Mouse (Mus musculus) midbrain, embryonic 10.5 days (tissue): ENCODE results near the gene Mon1a. TPM values are rescaled to one million over a fixed set of nuclear protein-coding genes. Genes with fewer than 3 reads are reported as not detected.
A peak's percentile ranks its signal among the peaks of the same experiment; 100 is the strongest.

Experiments used
- DNase-seq: peaks from one replicate; pipeline ENCODE4 v3.0.0-alpha.2; 2017; ENCODE audit warnings: low spot score
- H3K27ac ChIP-seq: fragments of 300-500 bp; sonication (generic); replicated peaks from 2 replicates; pipeline ENCODE4 v1.5.1; 2016; ENCODE audit warnings: mild to moderate bottlenecking
- H3K27me3 ChIP-seq: fragments of 300-500 bp; sonication (generic); 2 replicates; pipeline ENCODE4 v1.6.1; 2016; ENCODE audit warnings: low read depth, mild to moderate bottlenecking; ENCODE audit not compliant: poor library complexity, severe bottlenecking
- H3K36me3 ChIP-seq: fragments of 300-500 bp; sonication (generic); 2 replicates; pipeline ENCODE4 v1.6.1; 2016; ENCODE audit warnings: mild to moderate bottlenecking, moderate library complexity
- H3K4me1 ChIP-seq: fragments of 300-500 bp; sonication (generic); 2 replicates; pipeline ENCODE4 v1.6.1; 2016
- H3K4me3 ChIP-seq: fragments of 300-500 bp; sonication (generic); 2 replicates; pipeline ENCODE4 v1.5.1; 2016; ENCODE audit warnings: mild to moderate bottlenecking, moderate library complexity
- H3K9me3 ChIP-seq: fragments of 300-500 bp; sonication (generic); replicated peaks from 2 replicates; pipeline ENCODE4 v1.6.1; 2016; ENCODE audit warnings: mild to moderate bottlenecking
- WGBS: fragments of 180-500 bp; shearing (Covaris S2); methylation state at CpG from one replicate; pipeline ENCODE4 v1.1.7; 2016; 5-methylcytosine and 5-hydroxymethylcytosine counted together
- polyA plus RNA-seq: library from polyadenylated mRNA; unstranded; fragments of >200 nt; fragmentation: Nextera tagmentation; extraction: Ambion mirVana; gene quantifications from 2 replicates; pipeline ENCODE4 v1.2.1, GENCODE M21; 2016

Gene Mon1a
- 11.6 and 15.3 TPM in 2 replicates for polyA plus RNA-seq

DNA sequence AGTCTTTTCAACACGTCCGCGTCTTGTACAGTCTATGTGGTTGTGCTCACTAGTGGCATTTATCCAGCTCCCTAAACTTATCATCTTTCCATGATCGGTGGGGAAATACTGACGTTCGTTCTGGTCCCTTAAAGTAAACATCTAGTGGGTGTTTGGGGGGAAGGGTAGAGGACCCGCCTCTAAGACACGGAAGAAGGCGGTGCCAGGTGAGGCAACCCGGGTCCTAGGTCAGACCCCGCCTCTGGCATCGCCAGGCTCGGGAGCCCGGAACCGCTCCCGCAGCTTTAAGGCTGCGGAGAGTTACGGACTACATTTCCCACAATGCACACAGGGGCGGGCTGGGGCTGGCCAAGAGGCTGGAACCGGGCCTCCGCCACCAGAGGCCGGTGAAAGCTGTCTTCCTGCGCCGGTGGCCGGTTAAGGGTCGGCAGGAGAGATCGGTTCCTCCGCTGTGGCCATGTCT is at the start of gene Mon1a:
Mon1a (plus strand) TSS at position 348 of the 463 bp plus-strand sequence.
- peak within 1 kb of the TSS; percentile 75 for H3K27ac ChIP-seq
- under 1% methylated on average over 28 of the region's 28 CpGs for WGBS

DNA sequence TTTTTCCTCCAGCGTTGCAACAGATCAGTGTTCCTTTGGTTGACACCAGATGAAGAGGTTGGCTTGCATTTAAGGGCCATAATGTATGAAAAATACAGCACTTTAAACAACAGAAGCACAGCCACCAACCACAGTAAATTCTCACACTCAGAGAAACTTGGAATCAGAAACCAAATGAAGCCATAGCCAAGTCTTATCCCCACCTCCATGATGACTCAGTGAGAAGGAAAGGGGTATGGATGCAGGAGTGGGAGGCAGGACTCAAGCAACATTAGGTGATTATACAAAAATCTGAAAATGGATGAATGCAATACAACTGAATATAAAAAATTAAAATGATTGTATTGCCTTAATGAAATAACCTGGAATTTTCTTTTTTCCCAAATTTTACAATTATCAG is 49.1 kb upstream of the Mon1a start:
- Histone ChIP-seq H3K4me1 (no peaks in the 10 kb centered on the region), H3K9me3 (no peaks in the 10 kb centered on the region), H3K4me3 (no peak overlapping the region), H3K27ac (no peak overlapping the region), H3K27me3 (no peaks in the 10 kb centered on the region), H3K36me3 (peaks cover 68% of the 10 kb centered on the region)
- WGBS, result 95% methylated on average over 1 of the region's 1 CpGs
- DNase-seq, result no peak

More for the DNA sequence above, at the start of gene Mon1a:
- no peaks in the 10 kb centered on the region for H3K36me3 ChIP-seq
- peak; percentile 84 for DNase-seq
- H3K27me3 ChIP-seq, result peaks cover 20% of the 10 kb centered on the region
- peaks cover 19% of the 10 kb centered on the region for H3K4me1 ChIP-seq
- H3K9me3 ChIP-seq, result no peaks in the 10 kb centered on the region
- H3K4me3 ChIP-seq, result peak within 1 kb of the TSS; percentile 66

GRCm38 (mm10) chr9:107842709-107843108 is 45.2 kb upstream of the Mon1a start:
- H3K27me3 ChIP-seq, result no peaks in the 10 kb centered on the region
- H3K4me1 ChIP-seq, result no peaks in the 10 kb centered on the region
- H3K9me3 ChIP-seq, result no peaks in the 10 kb centered on the region
- WGBS, result 94% methylated on average over 2 of the region's 2 CpGs
- no peak for DNase-seq
- no peak overlapping the region for H3K27ac ChIP-seq
- H3K4me3 ChIP-seq, result no peak overlapping the region
- peaks cover 87% of the 10 kb centered on the region for H3K36me3 ChIP-seq

GRCm38 (mm10) chr9:107848922-107849321 is 39.0 kb upstream of the Mon1a start:
- Histone ChIP-seq H3K27me3 (no peaks in the 10 kb centered on the region), H3K9me3 (no peaks in the 10 kb centered on the region), H3K27ac (no peak overlapping the region), H3K36me3 (peaks cover 93% of the 10 kb centered on the region), H3K4me1 (no peaks in the 10 kb centered on the region), H3K4me3 (no peak overlapping the region)
- 94% methylated on average over 7 of the region's 7 CpGs for WGBS
- no peak for DNase-seq

DNA sequence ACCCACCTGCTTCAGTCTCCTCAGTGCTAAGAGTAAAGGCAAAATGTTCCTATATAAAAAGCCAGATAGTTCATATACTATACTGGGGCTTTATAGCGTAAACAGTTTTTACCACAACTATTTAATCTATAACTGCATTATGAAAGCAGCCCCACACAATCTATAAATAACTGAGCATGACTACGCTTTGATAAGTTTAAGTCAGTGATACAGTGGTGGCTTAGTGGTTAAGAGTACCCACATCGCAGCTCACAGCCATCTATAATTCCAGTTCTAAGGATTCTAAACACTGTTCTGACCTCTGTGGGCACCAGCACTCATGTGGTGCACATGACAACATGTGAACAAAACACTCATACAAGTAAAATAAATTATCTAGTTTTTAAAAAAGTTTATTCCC is 29.6 kb upstream of the Mon1a start:
- peaks cover 73% of the 10 kb centered on the region for H3K36me3 ChIP-seq
- H3K9me3 ChIP-seq, result no peaks in the 10 kb centered on the region
- H3K27ac ChIP-seq, result no peak overlapping the region
- 95% methylated on average over 3 of the region's 3 CpGs for WGBS
- no peak for DNase-seq
- no peaks in the 10 kb centered on the region for H3K27me3 ChIP-seq
- no peak overlapping the region for H3K4me3 ChIP-seq
- no peaks in the 10 kb centered on the region for H3K4me1 ChIP-seq

GRCm38 (mm10) chr9:107864493-107864892 is 23.5 kb upstream of the Mon1a start:
- H3K27ac ChIP-seq, result no peak overlapping the region
- H3K36me3 ChIP-seq, result peaks cover 51% of the 10 kb centered on the region
- H3K27me3 ChIP-seq, result no peaks in the 10 kb centered on the region
- no peak for DNase-seq
- 79% methylated on average over 1 of the region's 1 CpGs for whole genome bisulfite sequencing
- H3K4me1 ChIP-seq, result no peaks in the 10 kb centered on the region
- no peak overlapping the region for H3K4me3 ChIP-seq
- H3K9me3 ChIP-seq, result no peaks in the 10 kb centered on the region

DNA sequence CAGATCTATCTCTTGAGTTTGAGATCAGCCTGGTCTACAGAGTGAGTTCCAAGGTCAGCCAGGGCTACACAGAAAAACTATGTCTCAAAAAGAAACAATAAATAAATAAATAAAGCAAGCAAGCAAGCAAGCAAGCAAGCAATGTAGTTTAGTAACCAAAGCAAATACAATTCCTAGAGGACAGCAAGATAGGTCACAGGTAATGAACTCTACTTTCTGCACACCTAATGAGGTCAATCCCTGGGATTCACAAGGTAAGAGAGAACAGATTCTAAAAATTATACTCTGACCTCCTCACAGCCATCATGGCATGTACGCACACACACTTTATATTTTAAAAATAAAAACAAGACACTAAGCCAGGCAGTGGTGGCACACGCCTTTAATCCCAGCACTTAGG is 21.9 kb upstream of the Mon1a start:
- H3K4me3 ChIP-seq, result no peak overlapping the region
- WGBS, result 92% methylated on average over 2 of the region's 2 CpGs
- no peaks in the 10 kb centered on the region for H3K27me3 ChIP-seq
- H3K36me3 ChIP-seq, result peaks cover 53% of the 10 kb centered on the region
- 0 out of 2 replicates have a peak, but pooled peaks cover 3% of the 10 kb centered on the region for H3K4me1 ChIP-seq
- H3K9me3 ChIP-seq, result no peaks in the 10 kb centered on the region
- no peak for DNase-seq
- no peak overlapping the region for H3K27ac ChIP-seq

DNA sequence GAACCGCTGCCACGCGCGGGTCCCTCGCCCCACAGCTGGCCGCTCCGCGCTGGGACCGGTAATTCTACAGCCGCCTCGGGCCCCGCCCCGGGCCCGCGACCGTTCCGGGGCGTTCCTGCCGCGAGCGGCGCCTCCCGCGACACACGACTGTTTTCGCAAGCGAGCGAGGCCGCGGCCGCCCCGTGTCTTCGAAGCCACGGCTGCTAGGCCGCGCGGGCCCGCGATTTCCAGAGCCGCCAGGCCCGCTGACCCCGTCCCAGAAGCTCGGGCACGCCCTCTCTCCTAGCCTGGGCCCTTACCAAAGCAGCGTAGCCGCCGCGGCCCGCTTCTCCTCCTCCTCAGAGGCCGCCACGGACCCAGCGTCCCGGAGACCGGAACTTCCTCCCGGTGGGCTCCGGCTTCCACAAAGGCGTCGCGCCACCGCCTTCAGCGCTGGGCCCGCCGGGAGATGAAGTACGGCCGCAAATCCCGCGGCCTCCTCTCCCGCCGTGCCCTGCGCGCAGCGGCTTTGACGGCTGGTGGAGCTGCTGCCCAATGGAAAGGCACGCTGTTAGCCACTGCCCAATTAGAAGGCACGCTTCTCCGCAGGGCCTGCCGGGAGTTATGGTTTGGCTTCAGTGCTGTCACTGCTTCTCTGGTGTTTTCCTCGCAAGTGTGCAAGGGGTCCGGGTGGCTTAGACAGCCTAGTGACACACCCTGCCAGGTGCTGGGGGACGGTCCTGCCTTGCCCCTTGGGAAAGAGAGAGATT is 15.4 kb upstream of the Mon1a start:
- Histone ChIP-seq H3K9me3 (no peaks in the 10 kb centered on the region), H3K4me1 (peaks cover 20% of the 10 kb centered on the region), H3K36me3 (peaks cover 23% of the 10 kb centered on the region), H3K27ac (peak overlapping the region; percentile 98), H3K27me3 (no peaks in the 10 kb centered on the region), H3K4me3 (peak overlapping the region; percentile 99)
- 0% methylated on average over 80 of the region's 80 CpGs for WGBS
- peak; percentile 94 for DNase-seq

- Histone ChIP-seq H3K27me3 (no peaks in the 10 kb centered on the region), H3K27ac (peak within 1 kb of the TSS; percentile 98), H3K4me3 (peak within 1 kb of the TSS; percentile 99), H3K36me3 (peaks cover 17% of the 10 kb centered on the region), H3K9me3 (no peaks in the 10 kb centered on the region), H3K4me1 (peaks cover 20% of the 10 kb centered on the region)
- 13% methylated on average over 14 of the region's 14 CpGs for WGBS
- no peak for DNase-seq
These were observed 14.8 kb upstream of the Mon1a start, which contains the start of gene Rbm6 for GRCm38 (mm10) chr9:107873137-107873536. Gene Rbm6, minus strand, starts transcription at chr9:107873237.

DNA sequence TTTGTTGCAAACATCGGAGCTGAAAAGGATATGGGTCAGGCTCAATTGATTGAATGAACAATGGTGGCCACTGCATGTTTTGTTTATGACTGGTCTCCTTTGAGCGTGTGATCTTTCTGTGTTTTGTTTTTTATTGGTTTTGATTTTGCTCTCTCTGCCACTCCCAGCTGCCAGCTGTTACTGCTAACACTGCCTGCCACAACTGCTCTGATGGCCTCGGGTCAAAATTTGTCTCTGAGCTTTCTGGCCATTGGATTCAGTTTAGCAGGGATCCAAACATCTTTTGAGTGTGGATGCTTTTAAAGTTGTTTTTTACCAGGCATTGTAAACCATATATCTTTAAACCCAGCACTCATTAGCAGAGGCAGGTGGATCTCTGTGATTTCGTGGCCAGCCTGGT is 7.5 kb upstream of the Mon1a start:
- no peaks in the 10 kb centered on the region for H3K4me1 ChIP-seq
- DNase-seq, result no peak
- no peak overlapping the region for H3K4me3 ChIP-seq
- H3K9me3 ChIP-seq, result no peaks in the 10 kb centered on the region
- no peaks in the 10 kb centered on the region for H3K36me3 ChIP-seq
- WGBS, result 82% methylated on average over 4 of the region's 4 CpGs
- H3K27me3 ChIP-seq, result no peaks in the 10 kb centered on the region
- no peak overlapping the region for H3K27ac ChIP-seq

GRCm38 (mm10) chr9:107888267-107888850 is 408 bp downstream of the Mon1a start:
- under 1% methylated on average over 18 of the region's 18 CpGs for WGBS
- Histone ChIP-seq H3K9me3 (no peaks in the 10 kb centered on the region), H3K4me3 (peak overlapping the region; percentile 66), H3K36me3 (no peaks in the 10 kb centered on the region), H3K27me3 (peaks cover 20% of the 10 kb centered on the region), H3K4me1 (peaks cover 19% of the 10 kb centered on the region), H3K27ac (peak overlapping the region; percentile 75)
- no peak for DNase-seq

DNA sequence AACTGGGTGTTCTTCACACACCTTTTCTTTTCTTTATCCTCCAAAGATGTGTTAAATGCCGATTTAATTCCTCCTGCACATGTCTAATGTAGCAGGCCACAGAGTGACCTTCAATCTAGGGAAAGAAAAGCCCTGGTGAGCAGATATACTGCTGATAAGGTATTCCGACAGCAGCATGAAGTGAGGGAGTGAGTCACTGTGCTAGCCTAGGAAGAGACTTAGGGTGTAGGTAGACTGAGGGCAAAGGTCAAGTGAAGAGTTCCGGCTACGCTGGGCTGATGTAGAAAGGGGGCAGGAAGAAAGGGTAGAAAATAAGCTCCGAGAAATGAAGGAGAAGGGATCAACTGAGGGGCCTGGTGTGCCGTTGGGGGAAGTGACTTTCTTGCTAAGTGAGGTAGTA is 2.3 kb downstream of the Mon1a start:
- DNase-seq, result no peak
- Histone ChIP-seq H3K4me3 (no peak overlapping the region), H3K36me3 (no peaks in the 10 kb centered on the region), H3K27me3 (peaks cover 20% of the 10 kb centered on the region), H3K4me1 (peaks cover 19% of the 10 kb centered on the region), H3K27ac (no peak overlapping the region), H3K9me3 (no peaks in the 10 kb centered on the region)
- 87% methylated on average over 6 of the region's 6 CpGs for WGBS

DNA sequence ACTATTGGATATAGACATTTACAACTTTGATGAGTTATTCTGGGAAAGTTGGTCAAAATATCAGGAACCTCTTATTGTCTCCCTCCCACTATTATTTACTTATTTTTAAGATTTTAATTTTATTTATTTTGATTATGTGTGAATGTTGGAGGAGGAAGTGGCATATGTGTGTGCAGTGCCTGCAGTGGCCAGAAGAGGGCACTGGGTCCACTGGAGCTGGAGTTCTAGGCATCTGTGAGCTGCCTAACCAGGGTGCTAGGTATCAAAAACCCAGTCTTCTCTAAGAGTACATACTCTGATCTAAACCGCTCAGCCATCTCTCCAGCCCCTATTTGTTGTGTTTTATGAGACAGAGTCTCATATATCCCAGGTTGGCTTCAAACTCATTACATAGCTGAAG is 3.1 kb downstream of the Mon1a start:
- DNase-seq, result no peak
- Histone ChIP-seq H3K4me1 (peaks cover 19% of the 10 kb centered on the region), H3K4me3 (no peak overlapping the region), H3K36me3 (no peaks in the 10 kb centered on the region), H3K9me3 (no peaks in the 10 kb centered on the region), H3K27ac (no peak overlapping the region), H3K27me3 (peaks cover 14% of the 10 kb centered on the region)
- 92% methylated on average over 1 of the region's 1 CpGs for WGBS
